Mouse (Mus musculus): ENCODE measurements at regions not wholly inside any gene's neighbourhood (a gene's known extent, or its start where the extent isn't known, plus 50 kb on each side); places are given as distances from the start of the nearest gene placed in this dataset.
A peak's percentile ranks its signal among the peaks of the same experiment; 100 is the strongest.

- TF ChIP-seq MAFK (IDR thresholded peaks at IDR 0.05; ENCODE audit: insufficient read depth, low read depth, low read length) = no peak
- TF ChIP-seq ZNF384 (IDR thresholded peaks at IDR 0.05; ENCODE audit: low read depth, low read length) = no peak
- TF ChIP-seq ZC3H11A (IDR thresholded peaks at IDR 0.05; ENCODE audit: borderline replicate concordance, low read depth, low read length) = no peak
- TF ChIP-seq CHD2 (IDR thresholded peaks at IDR 0.05; ENCODE audit: low read depth, low read length) = no peak
- no peak for TF ChIP-seq HCFC1 (IDR thresholded peaks at IDR 0.05; ENCODE audit: borderline replicate concordance, insufficient read depth, low read length)
- H3K9me3 ChIP-seq (ENCODE audit: control insufficient read depth, insufficient read depth, low read depth, low read length) = no peaks in the 10 kb centered on the region
- no peak overlapping the region for H3K27ac ChIP-seq (ENCODE audit: insufficient read depth, low read depth, low read length, poor library complexity, severe bottlenecking)
- H3K36me3 ChIP-seq (ENCODE audit: control insufficient read depth, insufficient read depth, low read length, poor library complexity, severe bottlenecking) = no peaks in the 10 kb centered on the region
- no peak overlapping the region for H3K9ac ChIP-seq (ENCODE audit: insufficient read depth, low read depth, low read length, poor library complexity, severe bottlenecking)
- in situ Hi-C loops (cut with MboI; ENCODE audit: low sequenced_read_pairs in 2 of 2, unreplicated experiment in 2 of 2) = no loop called here
- no peak for DNase-seq (ENCODE audit: low read depth, low spot score)
- H3K4me1 ChIP-seq (ENCODE audit: control insufficient read depth in 2 of 2, insufficient read depth in 2 of 2, low read length in 2 of 2, poor library complexity in 1 of 2) = peaks cover 2% of the 10 kb centered on the region in 2 experiments; a peak in 2 of 4 replicates
- no peak overlapping the region for H3K4me3 ChIP-seq (ENCODE audit: insufficient read depth in 1 of 2, low read depth in 1 of 2, low read length in 2 of 2, poor library complexity in 1 of 2, severe bottlenecking in 1 of 2)
Observed at GRCm38 (mm10) chr9:71360676-71361075, 125.1 kb downstream of the Polr2m start.

GRCm38 (mm10) chr9:71358961-71359360 lies 126.8 kb downstream of the Polr2m start:
- Histone ChIP-seq H3K4me1 (ENCODE audit: control insufficient read depth in 2 of 2, insufficient read depth in 2 of 2, low read length in 2 of 2, poor library complexity in 1 of 2) (peaks cover 2% of the 10 kb centered on the region in 2 experiments; a peak in 2 of 4 replicates), H3K4me3 (ENCODE audit: insufficient read depth in 1 of 2, low read depth in 1 of 2, low read length in 2 of 2, poor library complexity in 1 of 2, severe bottlenecking in 1 of 2) (no peak overlapping the region), H3K9me3 (ENCODE audit: control insufficient read depth, insufficient read depth, low read depth, low read length) (no peaks in the 10 kb centered on the region), H3K36me3 (ENCODE audit: control insufficient read depth, insufficient read depth, low read length, poor library complexity, severe bottlenecking) (no peaks in the 10 kb centered on the region), H3K9ac (ENCODE audit: insufficient read depth, low read depth, low read length, poor library complexity, severe bottlenecking) (no peak overlapping the region), H3K27ac (ENCODE audit: insufficient read depth, low read depth, low read length, poor library complexity, severe bottlenecking) (no peak overlapping the region)
- TF ChIP-seq CHD2 (IDR thresholded peaks at IDR 0.05; ENCODE audit: low read depth, low read length) (no peak), ZC3H11A (IDR thresholded peaks at IDR 0.05; ENCODE audit: borderline replicate concordance, low read depth, low read length) (no peak), MAFK (IDR thresholded peaks at IDR 0.05; ENCODE audit: insufficient read depth, low read depth, low read length) (no peak), HCFC1 (IDR thresholded peaks at IDR 0.05; ENCODE audit: borderline replicate concordance, insufficient read depth, low read length) (no peak), ZNF384 (IDR thresholded peaks at IDR 0.05; ENCODE audit: low read depth, low read length) (no peak)
- peak; percentile 50 for DNase-seq (ENCODE audit: low read depth, low spot score)
- in situ Hi-C loops (cut with MboI; ENCODE audit: low sequenced_read_pairs in 2 of 2, unreplicated experiment in 2 of 2) = no loop called here

GRCm38 (mm10) chr9:71355721-71356120 lies 130.0 kb downstream of the Polr2m start:
- no peak for DNase-seq (ENCODE audit: low read depth, low spot score)
- Histone ChIP-seq H3K4me3 (ENCODE audit: insufficient read depth in 1 of 2, low read depth in 1 of 2, low read length in 2 of 2, poor library complexity in 1 of 2, severe bottlenecking in 1 of 2) (no peak overlapping the region), H3K9ac (ENCODE audit: insufficient read depth, low read depth, low read length, poor library complexity, severe bottlenecking) (no peak overlapping the region), H3K9me3 (ENCODE audit: control insufficient read depth, insufficient read depth, low read depth, low read length) (no peaks in the 10 kb centered on the region), H3K4me1 (ENCODE audit: control insufficient read depth in 2 of 2, insufficient read depth in 2 of 2, low read length in 2 of 2, poor library complexity in 1 of 2) (no peaks in the 10 kb centered on the region), H3K27ac (ENCODE audit: insufficient read depth, low read depth, low read length, poor library complexity, severe bottlenecking) (no peak overlapping the region), H3K36me3 (ENCODE audit: control insufficient read depth, insufficient read depth, low read length, poor library complexity, severe bottlenecking) (no peaks in the 10 kb centered on the region)
- TF ChIP-seq MAFK (IDR thresholded peaks at IDR 0.05; ENCODE audit: insufficient read depth, low read depth, low read length) = no peak
- no peak for TF ChIP-seq ZC3H11A (IDR thresholded peaks at IDR 0.05; ENCODE audit: borderline replicate concordance, low read depth, low read length)
- no peak for TF ChIP-seq CHD2 (IDR thresholded peaks at IDR 0.05; ENCODE audit: low read depth, low read length)
- no peak for TF ChIP-seq HCFC1 (IDR thresholded peaks at IDR 0.05; ENCODE audit: borderline replicate concordance, insufficient read depth, low read length)
- TF ChIP-seq ZNF384 (IDR thresholded peaks at IDR 0.05; ENCODE audit: low read depth, low read length) = no peak
- in situ Hi-C loops (cut with MboI; ENCODE audit: low sequenced_read_pairs in 2 of 2, unreplicated experiment in 2 of 2) = no loop called here

Measured in ES-E14 (cell line).